27 mouse cellular contexts compared by ENCODE assay signal in the genomic region with DNA sequence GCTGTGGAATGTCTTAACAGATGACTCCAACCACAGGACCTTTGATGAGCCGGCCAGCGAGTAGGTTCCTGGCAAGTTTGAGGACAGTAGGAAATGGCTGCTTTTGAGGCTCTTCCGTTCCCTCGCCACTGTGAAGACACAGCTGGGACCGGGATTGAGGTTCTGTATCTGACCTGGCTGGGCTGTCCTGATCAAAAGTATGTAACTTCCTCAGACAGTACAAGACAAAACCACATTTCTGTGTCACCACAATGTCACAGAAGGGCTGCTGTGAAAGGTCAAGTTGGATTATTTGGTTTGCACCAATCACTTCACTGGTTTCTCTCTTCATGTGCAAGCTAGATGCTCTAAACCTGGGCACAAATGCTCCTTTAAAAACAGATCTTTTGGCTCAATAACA.
A peak's percentile ranks its signal among the peaks of the same experiment; 100 is the strongest.
DNase-seq lines count a peak whose midpoint lies in the region; ATAC-seq and TF ChIP-seq lines count a peak whose summit lies in the region.
"Had no signal": no experiment of that assay in that cellular context is flagged by ENCODE, and none has a peak within 500 bp of the region (broad histone marks: within the 10 kb centered on the region; RNA-seq: fewer than 3 reads in every experiment).

No protein-coding gene starts in this region.

- no peak overlapping the region for H3K4me3 ChIP-seq in kidney, adult 2 months (ENCODE audit: insufficient read depth, low read depth, low read length)
- H3K4me3 ChIP-seq: embryonic facial prominence, embryonic 13.5 days; erythroblast, embryonic 14.5 days; forebrain, embryonic 12.5 days; gastrocnemius, adult 2 months; hindbrain, embryonic 10.5 days; limb, embryonic 12.5 days; liver, embryonic 12.5 days had no signal

- TF ChIP-seq CTCF in kidney, adult 2 months (conservative IDR thresholded peaks at IDR 0.05; ENCODE audit: insufficient read depth, insufficient read length, low read depth, low read length), result no peak

- ATAC-seq in common myeloid progenitor, adult 5-6 weeks (replicated peaks; ENCODE audit: low read depth, poor library complexity, severe bottlenecking), result peak; percentile 90
- ATAC-seq in megakaryocyte progenitor cell, adult 5-6 weeks (replicated peaks; ENCODE audit: poor library complexity), result peak; percentile 77
- no peak for ATAC-seq in cerebellum, adult (ENCODE audit: insufficient number of reproducible peaks, low FRiP score, low TSS enrichment)
- ATAC-seq: hindbrain, embryonic 16.5 days; intestine, postnatal 0 days; liver, embryonic 12.5 days; midbrain, embryonic 16.5 days had no signal

- H3K36me3 ChIP-seq in kidney, adult 2 months (ENCODE audit: control insufficient read depth, insufficient read depth, low read length), result no peaks in the 10 kb centered on the region
- H3K36me3 ChIP-seq: embryonic facial prominence, embryonic 13.5 days; limb, embryonic 12.5 days; liver, embryonic 12.5 days had no signal

- H3K4me1 ChIP-seq in kidney, adult 2 months (ENCODE audit: control insufficient read depth, insufficient read depth, low read length), result no peaks in the 10 kb centered on the region
- H3K4me1 ChIP-seq: liver, embryonic 12.5 days had no signal

- no peak for TF ChIP-seq POLR2A in kidney, adult 2 months (IDR thresholded peaks at IDR 0.05; ENCODE audit: low read depth, low read length)

- DNase-seq in kidney, adult 2 months, result peak; percentile 13
- DNase-seq in kidney, postnatal 4 days, result no peak
- DNase-seq in CD4-positive helper T cell, adult 2 months (ENCODE audit: low read depth, low spot score), result peak; percentile 12
- no peak for DNase-seq in cerebellum, adult 18-20 months
- DNase-seq in cerebellum, adult 9-10 months, result no peak
- DNase-seq: adrenal gland, postnatal 25 days; cerebellum, postnatal 14 days; embryo, embryonic 11 days; gastrocnemius, adult 2 months; lung, adult 2 months; lung, postnatal 36 days; right cerebral cortex, postnatal 14 days; spleen, adult 18-20 months; thymus, postnatal 14 days had no signal

- H3K27me3 ChIP-seq in kidney, adult 2 months (replicated peaks; ENCODE audit: control insufficient read depth, insufficient read depth, low read length), result no peaks in the 10 kb centered on the region
- H3K27me3 ChIP-seq: embryonic facial prominence, embryonic 13.5 days; limb, embryonic 12.5 days; liver, embryonic 12.5 days had no signal

- no peak overlapping the region for H3K27ac ChIP-seq in kidney, adult 2 months (ENCODE audit: insufficient read depth, low read depth, low read length)
- H3K27ac ChIP-seq: embryonic facial prominence, embryonic 13.5 days; forebrain, embryonic 12.5 days; gastrocnemius, adult 2 months; hindbrain, embryonic 10.5 days; kidney, postnatal 0 days; limb, embryonic 12.5 days; liver, embryonic 12.5 days had no signal

- 66% methylated on average over 5 of the region's 5 CpGs for WGBS in kidney, adult 2 months

Comparison
In these comparisons a context has a peak if more than half of its experiments do, and no peak if none do; other contexts are left out.
1. DNase-seq: peak in kidney, adult 2 months (single experiment) and CD4-positive helper T cell, adult 2 months (single experiment); none in kidney, postnatal 4 days (0 of 2), cerebellum, adult 18-20 months (0 of 2) and cerebellum, adult 9-10 months (single experiment).